Mouse (Mus musculus): Measurements from ENCODE around the gene Rtp2. TPM values are rescaled to one million over a fixed set of nuclear protein-coding genes. Genes with fewer than 3 reads are reported as not detected.

Gene Rtp2
- polyA plus RNA-seq (2012; rRNA removed) = not detected in 2 replicates

DNA sequence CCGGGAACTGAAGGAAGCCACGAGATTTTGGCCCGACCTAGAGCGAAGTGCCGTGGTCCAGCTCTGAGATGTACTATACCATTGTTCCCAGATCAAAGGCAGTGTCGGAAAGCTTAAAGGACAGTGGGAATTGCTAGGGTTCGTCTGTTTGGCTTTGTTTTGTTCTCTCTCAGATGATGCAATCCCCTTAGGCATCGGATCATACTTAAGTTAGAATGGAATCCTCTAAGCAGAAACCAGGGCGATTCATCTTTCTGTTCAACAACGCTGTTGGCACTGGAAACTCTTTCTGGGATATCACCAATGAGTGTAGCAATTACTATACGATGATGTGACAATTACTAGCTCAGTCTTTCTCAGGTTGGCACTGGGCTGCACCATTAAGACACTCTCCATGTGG, at the start of gene Rtp2:
Gene Rtp2 (minus strand): TSS at position 101 of the 400 bp plus-strand sequence.

DNA sequence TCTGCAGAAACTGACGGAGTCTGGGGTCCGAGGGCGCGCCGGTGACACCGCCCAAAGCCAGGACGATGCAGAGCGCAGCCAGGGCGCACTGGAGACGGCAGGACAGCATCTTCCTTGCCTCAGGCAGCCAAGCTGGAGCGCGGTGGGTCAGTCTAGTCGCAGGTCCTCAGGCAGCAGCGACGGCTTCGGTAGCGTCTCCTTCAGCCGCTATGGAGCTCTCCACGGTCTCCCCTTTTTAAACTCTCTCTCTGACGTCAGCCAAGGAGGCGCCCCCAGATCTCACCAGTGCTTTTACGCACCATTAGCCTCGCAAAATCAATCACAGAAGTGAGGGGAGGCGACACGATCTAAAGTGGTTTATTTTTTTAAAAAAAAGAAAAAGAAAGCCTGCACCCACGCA, 41.6 kb downstream of the Rtp2 start, which contains the start of gene Sst:
Gene Sst (minus strand): TSS at position 323 of the 400 bp plus-strand sequence.

Other genes with a start within 250 kb of the Rtp2 start
- gene Sst, start 41.4 kb downstream of the Rtp2 start, polyA plus RNA-seq (2012; rRNA removed) = 0.26 and 0.58 TPM in 2 replicates
- not detected in 2 replicates for gene Gm37419, start 56.1 kb upstream of the Rtp2 start, polyA plus RNA-seq (2012; rRNA removed)
- 0.96 and 1.4 TPM in 2 replicates for gene Bcl6, start 56.5 kb upstream of the Rtp2 start, polyA plus RNA-seq (2012; rRNA removed)

Measured in liver, embryonic 18 days (tissue).